Mouse (Mus musculus): ENCODE data around the gene Csnk1d. TPM values are rescaled to one million over a fixed set of nuclear protein-coding genes. Genes with fewer than 3 reads are reported as not detected.

The Csnk1d gene
- polyA plus RNA-seq, 1 experiment from 2014 or later: 71.4 TPM

DNA sequence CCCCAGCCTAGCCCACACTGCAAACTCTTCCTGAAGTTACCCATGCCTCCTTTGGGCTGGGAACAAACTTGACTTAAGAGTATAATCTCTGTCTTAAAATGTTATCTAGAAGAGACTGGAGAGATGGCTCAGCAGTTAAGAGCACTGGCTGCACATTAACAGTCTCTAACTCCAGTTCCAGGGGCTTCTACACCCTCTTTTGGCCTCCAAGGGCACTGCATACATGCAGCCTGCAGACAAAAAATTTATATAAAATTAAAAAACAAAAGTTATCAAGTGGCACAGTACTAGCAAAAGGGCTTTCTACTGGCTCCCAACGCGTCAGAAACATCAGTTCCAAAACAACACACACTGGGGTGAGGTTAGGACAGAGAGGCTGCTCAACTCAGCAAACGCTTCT lies 3.5 kb downstream of the Csnk1d start:
- Histone ChIP-seq H3K27ac (replicated peaks) (no peak overlapping the region), H3K27me3 (replicated peaks) (no peaks in the 10 kb centered on the region), H3K9ac (peak overlapping the region; percentile 48; the same call in 1 of the 2 replicates), H3K4me3 (0 out of 2 replicates have a peak overlapping the region, but pooled peaks have one; percentile 10), H3K36me3 (peaks cover 48% of the 10 kb centered on the region), H3K9me3 (no peaks in the 10 kb centered on the region), H3K4me1 (peaks cover 83% of the 10 kb centered on the region), H3K4me2 (peak overlapping the region; percentile 96)
- WGBS: 62% methylated on average over 3 of the region's 3 CpGs
- ATAC-seq (ENCODE audit: extremely low read depth, insufficient number of reproducible peaks, low FRiP score, low TSS enrichment): no peak

- Histone ChIP-seq H3K4me1 (peaks cover 93% of the 10 kb centered on the region), H3K27me3 (replicated peaks) (no peaks in the 10 kb centered on the region), H3K9me3 (no peaks in the 10 kb centered on the region), H3K4me3 (no peak overlapping the region), H3K4me2 (no peak overlapping the region; the same call in 1 of the 2 replicates), H3K9ac (0 out of 2 replicates have a peak overlapping the region, but pooled peaks have one; percentile 37), H3K27ac (replicated peaks) (peak overlapping the region; percentile 44), H3K36me3 (peaks cover 76% of the 10 kb centered on the region)
- WGBS: 56% methylated on average over 4 of the region's 4 CpGs
- ATAC-seq (ENCODE audit: extremely low read depth, insufficient number of reproducible peaks, low FRiP score, low TSS enrichment): no peak
Observed at GRCm38 (mm10) chr11:120984448-120985330, 6.4 kb downstream of the Csnk1d start.

- no peaks in the 10 kb centered on the region for H3K9me3 ChIP-seq
- peaks cover 97% of the 10 kb centered on the region for H3K36me3 ChIP-seq
- H3K27me3 ChIP-seq (replicated peaks): no peaks in the 10 kb centered on the region
- no peak overlapping the region for H3K27ac ChIP-seq (replicated peaks)
- H3K4me1 ChIP-seq: peaks cover 80% of the 10 kb centered on the region
- no peak for ATAC-seq (ENCODE audit: extremely low read depth, insufficient number of reproducible peaks, low FRiP score, low TSS enrichment)
- no peak overlapping the region for H3K4me3 ChIP-seq
- H3K9ac ChIP-seq: no peak overlapping the region
- no peak overlapping the region for H3K4me2 ChIP-seq
Observed at GRCm38 (mm10) chr11:120982459-120982858, 8.7 kb downstream of the Csnk1d start.

GRCm38 (mm10) chr11:120981661-120982060 lies 9.5 kb downstream of the Csnk1d start:
- WGBS: 88% methylated on average over 4 of the region's 4 CpGs
- Histone ChIP-seq H3K4me2 (no peak overlapping the region), H3K4me1 (peaks cover 79% of the 10 kb centered on the region), H3K9ac (no peak overlapping the region), H3K4me3 (no peak overlapping the region), H3K9me3 (no peaks in the 10 kb centered on the region), H3K27ac (replicated peaks) (no peak overlapping the region), H3K36me3 (peaks cover 97% of the 10 kb centered on the region), H3K27me3 (replicated peaks) (no peaks in the 10 kb centered on the region)
- ATAC-seq (ENCODE audit: extremely low read depth, insufficient number of reproducible peaks, low FRiP score, low TSS enrichment): no peak

DNA sequence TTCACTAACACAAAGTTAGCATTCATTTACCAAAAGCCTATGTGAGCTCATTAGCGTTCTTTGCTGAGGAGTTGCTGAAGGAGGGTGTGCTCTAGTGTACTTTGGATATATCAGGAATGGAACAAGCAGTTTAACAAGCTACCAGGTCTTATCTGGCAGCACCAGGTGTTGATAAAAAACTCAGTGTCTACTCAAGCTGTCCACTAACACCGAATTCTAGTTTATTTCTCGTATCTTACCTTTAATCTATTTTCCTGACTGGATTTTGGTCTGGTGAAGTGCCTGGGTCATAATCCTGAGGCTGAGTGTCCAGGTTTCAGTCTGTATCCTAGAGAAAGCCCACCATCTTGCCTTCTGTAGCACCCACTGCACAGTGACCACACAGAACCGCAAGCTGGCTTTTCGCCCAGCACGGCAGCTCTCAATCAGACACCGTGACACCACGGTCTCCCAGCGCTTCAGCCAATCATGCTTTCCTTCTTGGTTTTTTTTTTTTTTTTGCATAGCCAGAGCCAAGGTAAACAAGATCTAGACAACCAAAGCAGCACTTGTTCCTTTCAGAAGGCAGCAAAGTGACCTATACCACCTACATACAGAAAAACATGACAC lies 10.6 kb downstream of the Csnk1d start:
- H3K27ac ChIP-seq (replicated peaks): peak overlapping the region; percentile 67
- no peak overlapping the region for H3K4me3 ChIP-seq
- peak; percentile 52 for ATAC-seq (ENCODE audit: extremely low read depth, insufficient number of reproducible peaks, low FRiP score, low TSS enrichment)
- 0 out of 2 replicates have a peak overlapping the region, but pooled peaks have one; percentile 19 for H3K9ac ChIP-seq
- 40% methylated on average over 9 of the region's 9 CpGs for WGBS
- H3K4me1 ChIP-seq: peaks cover 72% of the 10 kb centered on the region
- no peaks in the 10 kb centered on the region for H3K27me3 ChIP-seq (replicated peaks)
- H3K9me3 ChIP-seq: no peaks in the 10 kb centered on the region
- peak overlapping the region; percentile 39 for H3K4me2 ChIP-seq
- peaks cover 97% of the 10 kb centered on the region for H3K36me3 ChIP-seq

DNA sequence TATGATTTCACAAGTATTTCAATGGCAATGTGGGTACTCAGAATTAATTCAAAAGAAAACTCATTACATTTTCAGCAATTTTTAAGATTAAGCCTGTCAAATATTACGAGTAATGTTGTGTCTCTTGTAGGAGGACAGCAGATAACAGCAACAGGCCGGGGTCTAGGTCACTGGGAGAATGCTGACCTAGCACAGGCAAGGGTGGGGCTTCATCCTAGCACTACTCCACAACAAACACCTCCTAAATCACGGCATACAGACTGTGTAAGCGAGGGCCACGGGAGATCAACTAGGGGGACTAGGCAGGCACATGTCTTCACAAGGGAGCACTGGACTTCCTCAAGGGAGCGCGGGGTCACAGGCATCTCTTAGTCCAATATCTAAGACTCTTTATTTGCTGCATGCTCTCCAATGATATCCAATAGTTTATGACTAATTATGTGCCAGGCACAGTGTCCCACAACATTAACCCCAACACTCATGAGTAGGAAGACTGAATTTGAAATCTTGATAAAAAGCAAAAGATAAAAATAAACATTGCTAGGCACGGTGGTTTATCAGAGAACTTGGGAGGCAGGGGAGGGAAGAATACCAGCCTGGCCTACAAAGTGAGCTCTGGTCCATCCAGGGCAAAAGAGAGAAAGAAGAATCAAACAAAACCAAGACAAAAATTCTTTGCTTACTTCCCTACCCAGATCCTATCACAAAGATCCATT lies 11.3 kb downstream of the Csnk1d start:
- Histone ChIP-seq H3K36me3 (peaks cover 97% of the 10 kb centered on the region), H3K4me2 (peak overlapping the region; percentile 39), H3K4me3 (no peak overlapping the region), H3K27ac (replicated peaks) (peak overlapping the region; percentile 67; the same call in 1 of the 2 replicates), H3K4me1 (peaks cover 65% of the 10 kb centered on the region), H3K27me3 (replicated peaks) (no peaks in the 10 kb centered on the region), H3K9ac (no peak overlapping the region), H3K9me3 (no peaks in the 10 kb centered on the region)
- 62% methylated on average over 8 of the region's 8 CpGs for WGBS
- peak; percentile 38; the same call in 1 of the 2 replicates for ATAC-seq (ENCODE audit: extremely low read depth, insufficient number of reproducible peaks, low FRiP score, low TSS enrichment)

DNA sequence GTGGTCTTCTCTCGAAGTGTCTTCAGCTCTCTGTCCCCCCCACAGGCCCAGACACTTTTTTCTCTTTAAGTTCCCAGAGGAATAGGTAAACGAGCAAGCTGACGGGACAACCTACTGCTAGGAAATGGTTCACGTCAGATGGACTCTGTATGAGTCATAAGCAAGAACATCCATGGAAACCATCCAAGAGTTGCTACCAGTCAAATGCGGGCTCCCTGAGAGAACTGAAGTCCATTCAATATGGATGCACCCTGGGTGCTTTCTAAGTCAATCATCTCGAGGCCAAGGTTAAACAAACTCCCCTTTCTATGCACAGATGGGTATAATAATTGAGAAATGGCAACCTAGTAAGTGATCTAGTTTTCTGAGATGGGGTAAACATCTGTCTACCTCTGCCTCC lies 17.8 kb downstream of the Csnk1d start:
- Histone ChIP-seq H3K4me1 (peaks cover 12% of the 10 kb centered on the region; the same call in 1 of the 2 replicates), H3K27ac (replicated peaks) (no peak overlapping the region), H3K27me3 (replicated peaks) (no peaks in the 10 kb centered on the region), H3K4me3 (no peak overlapping the region), H3K9me3 (no peaks in the 10 kb centered on the region), H3K4me2 (no peak overlapping the region), H3K36me3 (peaks cover 100% of the 10 kb centered on the region), H3K9ac (no peak overlapping the region)
- no peak for ATAC-seq (ENCODE audit: extremely low read depth, insufficient number of reproducible peaks, low FRiP score, low TSS enrichment)
- 81% methylated on average over 6 of the region's 6 CpGs for WGBS

GRCm38 (mm10) chr11:120971237-120971636 lies 19.9 kb downstream of the Csnk1d start:
- H3K27me3 ChIP-seq (replicated peaks): no peaks in the 10 kb centered on the region
- H3K36me3 ChIP-seq: peaks cover 100% of the 10 kb centered on the region
- WGBS: 92% methylated on average over 5 of the region's 5 CpGs
- no peak overlapping the region for H3K9ac ChIP-seq
- ATAC-seq (ENCODE audit: extremely low read depth, insufficient number of reproducible peaks, low FRiP score, low TSS enrichment): no peak
- no peak overlapping the region for H3K27ac ChIP-seq (replicated peaks)
- peaks cover 12% of the 10 kb centered on the region for H3K4me1 ChIP-seq
- H3K4me2 ChIP-seq: no peak overlapping the region
- H3K9me3 ChIP-seq: no peaks in the 10 kb centered on the region
- no peak overlapping the region for H3K4me3 ChIP-seq

DNA sequence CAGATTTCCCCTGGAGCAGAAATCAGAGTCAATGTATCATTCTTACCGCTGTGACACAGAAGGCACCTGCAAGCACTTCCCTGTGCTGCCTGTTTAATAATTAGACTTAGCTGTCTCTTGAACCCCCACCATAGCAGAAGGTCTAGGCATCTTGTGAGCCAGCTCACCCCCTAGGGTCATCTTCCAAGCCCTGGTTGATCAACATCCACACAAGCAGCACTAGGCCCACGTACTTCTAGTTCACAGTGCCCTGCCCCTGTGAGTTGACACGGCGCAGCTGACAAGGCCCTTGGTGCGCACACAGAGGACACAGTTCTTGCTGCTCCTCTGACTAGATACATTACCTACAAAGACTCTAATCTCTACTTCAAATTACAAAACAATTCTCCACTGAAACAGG lies 21.4 kb downstream of the Csnk1d start:
- 94% methylated on average over 5 of the region's 5 CpGs for WGBS
- H3K27ac ChIP-seq (replicated peaks): no peak overlapping the region
- H3K9me3 ChIP-seq: no peaks in the 10 kb centered on the region
- H3K27me3 ChIP-seq (replicated peaks): no peaks in the 10 kb centered on the region
- H3K4me3 ChIP-seq: no peak overlapping the region
- ATAC-seq (ENCODE audit: extremely low read depth, insufficient number of reproducible peaks, low FRiP score, low TSS enrichment): no peak
- H3K4me1 ChIP-seq: peaks cover 26% of the 10 kb centered on the region
- H3K4me2 ChIP-seq: no peak overlapping the region
- H3K9ac ChIP-seq: no peak overlapping the region
- peaks cover 100% of the 10 kb centered on the region for H3K36me3 ChIP-seq

DNA sequence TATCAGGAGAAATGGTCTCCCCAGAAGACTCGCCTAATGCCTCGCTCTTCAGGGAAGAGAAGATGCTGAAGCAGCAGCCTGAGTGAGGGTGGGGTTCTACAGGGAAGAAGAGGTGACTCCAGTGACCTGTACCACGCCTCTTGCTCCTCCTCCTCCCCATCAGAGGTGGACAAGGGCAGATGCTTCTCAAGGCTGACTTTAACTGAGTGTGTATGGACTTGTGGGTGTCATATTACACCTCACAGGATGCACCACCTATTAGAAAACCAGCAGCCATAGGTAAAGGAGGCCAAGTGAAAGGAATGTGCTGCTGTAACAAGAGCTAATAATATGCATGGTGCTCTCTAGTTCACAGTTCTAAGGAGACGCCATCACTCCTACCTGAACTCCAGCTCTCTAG lies 25.5 kb downstream of the Csnk1d start:
- H3K4me2 ChIP-seq: no peak overlapping the region
- peaks cover 100% of the 10 kb centered on the region for H3K36me3 ChIP-seq
- H3K9ac ChIP-seq: no peak overlapping the region; the same call in 1 of the 2 replicates
- H3K27ac ChIP-seq (replicated peaks): no peak overlapping the region
- 76% methylated on average over 4 of the region's 4 CpGs for WGBS
- H3K4me3 ChIP-seq: no peak overlapping the region
- no peaks in the 10 kb centered on the region for H3K9me3 ChIP-seq
- H3K4me1 ChIP-seq: peaks cover 46% of the 10 kb centered on the region
- no peak for ATAC-seq (ENCODE audit: extremely low read depth, insufficient number of reproducible peaks, low FRiP score, low TSS enrichment)
- H3K27me3 ChIP-seq (replicated peaks): no peaks in the 10 kb centered on the region
